Mouse (Mus musculus) hindbrain, postnatal 0 days (tissue): ENCODE data around the gene Zdhhc19. TPM values are rescaled to one million over a fixed set of nuclear protein-coding genes. Genes with fewer than 3 reads are reported as not detected.

Experiments
- ATAC-seq: fragments of 200-750 bp; cut with Nextera tagmentation; 2 replicates; pipeline ENCODE4 v1.8.0; 2017; ENCODE audit warnings: mild to moderate bottlenecking, moderate TSS enrichment, moderate library complexity
- DNase-seq: peaks from one replicate; pipeline ENCODE4 v3.0.0-alpha.2; 2015; ENCODE audit warnings: low spot score
- H3K27ac ChIP-seq: fragments of 300-500 bp; sonication (generic); 2 replicates; pipeline ENCODE4 v1.5.1; 2014; ENCODE audit warnings: mild to moderate bottlenecking
- H3K27me3 ChIP-seq: fragments of 300-500 bp; sonication (generic); 2 replicates; pipeline ENCODE4 v1.6.1; 2014; ENCODE audit warnings: low read length, mixed read lengths; ENCODE audit not compliant: insufficient read depth
- H3K36me3 ChIP-seq: fragments of 300-500 bp; sonication (generic); 2 replicates; pipeline ENCODE4 v1.6.1; 2014; ENCODE audit warnings: low read length, mixed read lengths; ENCODE audit not compliant: insufficient read depth
- H3K4me1 ChIP-seq: fragments of 300-500 bp; sonication (generic); 2 replicates; pipeline ENCODE4 v1.6.1; 2014; ENCODE audit warnings: antibody characterized with exemption, low read length, mixed read lengths; ENCODE audit not compliant: insufficient read depth
- H3K4me2 ChIP-seq: fragments of 300-500 bp; sonication (generic); 2 replicates; pipeline ENCODE4 v1.6.1; 2014; ENCODE audit warnings: low read depth, mild to moderate bottlenecking, low read length, moderate library complexity, mixed read lengths
- H3K4me3 ChIP-seq: fragments of 300-500 bp; sonication (generic); 2 replicates; pipeline ENCODE4 v1.5.1; 2014; ENCODE audit warnings: low read length
- H3K9ac ChIP-seq: fragments of 300-500 bp; sonication (generic); replicated peaks from 2 replicates; pipeline ENCODE4 v1.6.1; 2014; ENCODE audit warnings: mild to moderate bottlenecking, low read length, moderate library complexity, mixed read lengths
- H3K9me3 ChIP-seq: fragments of 300-500 bp; sonication (generic); 2 replicates; pipeline ENCODE4 v1.6.1; 2016; ENCODE audit warnings: low read length, mixed read lengths
- CTCF ChIP-seq: IDR thresholded peaks from 2 replicates; pipeline ENCODE4 v1.5.1; 2016; ENCODE audit warnings: antibody characterized with exemption, control low read depth, low read depth
- WGBS: fragments of 180-500 bp; shearing (Covaris S2); extraction: QIAGEN DNeasy Blood & Tissue Kit; methylation state at CpG from one replicate; pipeline ENCODE4 v1.1.7; 2014; 5-methylcytosine and 5-hydroxymethylcytosine counted together
- polyA plus RNA-seq: library from polyadenylated mRNA; unstranded; fragments of >200 nt; fragmentation: Nextera tagmentation; extraction: Ambion mirVana; gene quantifications from 2 replicates; pipeline ENCODE4 v1.2.1, GENCODE M21; 2015
- total RNA-seq: library from RNA; depleted of rRNA; stranded (reverse); fragments of >200 nt; gene quantifications from 2 replicates; pipeline ENCODE4 v1.2.3, GENCODE M21; 2014

The Zdhhc19 gene
- total and polyA plus RNA-seq, 2 experiments from 2014 or later = 0.33 TPM; not detected in 1

DNA sequence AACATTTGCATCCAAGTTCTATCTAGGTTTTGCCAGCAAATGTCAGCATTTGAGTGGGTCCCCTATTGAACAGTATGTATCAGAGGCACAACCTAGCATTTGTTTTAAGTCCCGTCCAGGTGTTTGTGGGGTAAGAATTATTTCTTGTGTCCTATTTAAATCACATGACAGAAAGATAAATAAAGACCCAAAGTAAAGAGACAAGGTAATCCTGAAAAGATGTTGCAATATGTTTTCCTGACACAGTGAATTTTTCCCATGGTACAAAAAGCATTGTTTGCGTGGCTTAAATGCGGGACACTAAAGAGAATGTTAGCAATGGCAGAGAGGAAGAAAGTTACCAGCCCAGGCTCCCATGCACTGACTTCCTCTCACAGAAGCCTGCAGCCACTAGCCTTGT, 74.0 kb downstream of the Zdhhc19 start:
- no peak for DNase-seq
- Histone ChIP-seq H3K36me3 (no peaks in the 10 kb centered on the region), H3K4me2 (no peak overlapping the region), H3K27ac (no peak overlapping the region), H3K4me1 (no peaks in the 10 kb centered on the region), H3K4me3 (no peak overlapping the region), H3K27me3 (no peaks in the 10 kb centered on the region), H3K9me3 (no peaks in the 10 kb centered on the region), H3K9ac (no peak overlapping the region)
- no peak for TF ChIP-seq CTCF
- 91% methylated on average over 3 of the region's 3 CpGs for WGBS
- ATAC-seq = no peak

DNA sequence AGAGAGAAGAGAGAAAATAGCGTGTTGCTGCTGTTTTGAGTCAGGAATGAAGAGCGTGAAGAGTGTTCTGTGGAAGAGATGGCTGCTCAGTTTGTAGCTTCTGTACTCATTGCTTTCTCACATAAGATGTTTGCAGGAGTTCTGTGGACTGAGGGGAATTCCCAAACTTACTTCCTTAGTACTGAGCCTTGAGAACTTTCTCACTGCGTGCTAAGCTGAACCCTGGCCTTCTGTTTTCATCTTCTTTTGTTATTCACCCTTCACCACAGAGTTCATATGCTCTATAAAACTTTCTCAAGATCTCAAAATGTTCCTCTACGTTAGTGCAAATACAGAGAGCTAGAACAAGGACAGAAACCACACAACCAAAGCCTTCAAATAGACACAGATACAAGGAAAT, 76.5 kb downstream of the Zdhhc19 start:
- Histone ChIP-seq H3K36me3 (no peaks in the 10 kb centered on the region), H3K27ac (no peak overlapping the region), H3K9me3 (no peaks in the 10 kb centered on the region), H3K4me2 (no peak overlapping the region), H3K4me1 (no peaks in the 10 kb centered on the region), H3K27me3 (no peaks in the 10 kb centered on the region), H3K4me3 (no peak overlapping the region), H3K9ac (no peak overlapping the region)
- WGBS = 85% methylated on average over 4 of the region's 4 CpGs
- TF ChIP-seq CTCF = no peak
- ATAC-seq (no peak), DNase-seq (no peak)

DNA sequence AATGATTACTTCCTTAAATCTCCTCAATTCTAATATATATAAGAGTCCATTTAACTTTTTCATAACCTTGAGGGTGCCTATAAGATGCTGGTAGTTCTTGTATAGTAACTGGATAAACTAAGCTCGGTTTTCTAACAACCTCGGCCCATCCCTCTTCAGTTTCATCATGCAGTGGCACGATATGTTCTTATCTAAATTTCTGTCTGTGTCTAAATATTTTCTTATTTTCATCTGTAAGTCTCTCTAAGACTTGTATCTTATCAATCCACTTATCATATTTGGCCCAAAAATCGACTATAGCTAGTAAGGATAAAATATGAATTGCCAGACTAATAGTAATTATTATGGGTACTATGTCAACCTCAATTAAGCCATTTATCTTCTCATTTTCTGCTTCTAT, 90.4 kb downstream of the Zdhhc19 start:
- H3K4me3 ChIP-seq = no peak overlapping the region
- no peaks in the 10 kb centered on the region for H3K9me3 ChIP-seq
- H3K36me3 ChIP-seq = no peaks in the 10 kb centered on the region
- no peak for TF ChIP-seq CTCF
- no peak for ATAC-seq
- H3K27me3 ChIP-seq = no peaks in the 10 kb centered on the region
- H3K4me1 ChIP-seq = no peaks in the 10 kb centered on the region
- DNase-seq = no peak
- no peak overlapping the region for H3K4me2 ChIP-seq
- 89% methylated on average over 4 of the region's 4 CpGs for WGBS
- no peak overlapping the region for H3K27ac ChIP-seq
- H3K9ac ChIP-seq = no peak overlapping the region

DNA sequence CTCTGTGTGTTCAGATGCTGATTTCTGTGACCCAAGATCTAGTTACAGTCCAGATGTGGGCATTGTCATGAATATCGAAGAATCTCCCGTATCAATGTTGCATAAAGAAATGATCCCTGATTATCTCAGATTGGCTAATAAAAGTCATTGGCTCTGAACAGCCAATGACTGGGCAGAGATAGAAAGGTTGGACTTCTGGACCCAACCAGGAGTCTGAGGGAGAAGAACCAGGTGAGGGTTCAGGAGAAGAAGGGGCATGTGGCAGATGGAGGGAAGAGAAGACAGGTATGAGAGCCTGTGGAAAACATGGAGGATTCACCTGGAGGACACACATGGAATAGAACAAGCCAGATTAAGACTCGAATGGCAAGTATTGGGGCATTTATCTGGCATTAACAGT, 92.5 kb downstream of the Zdhhc19 start:
- 86% methylated on average over 3 of the region's 3 CpGs for WGBS
- no peaks in the 10 kb centered on the region for H3K27me3 ChIP-seq
- H3K4me2 ChIP-seq = no peak overlapping the region
- no peak overlapping the region for H3K27ac ChIP-seq
- H3K9me3 ChIP-seq = no peaks in the 10 kb centered on the region
- ATAC-seq (no peak), DNase-seq (no peak)
- H3K4me1 ChIP-seq = no peaks in the 10 kb centered on the region
- no peak overlapping the region for H3K9ac ChIP-seq
- TF ChIP-seq CTCF = no peak
- H3K36me3 ChIP-seq = no peaks in the 10 kb centered on the region
- no peak overlapping the region for H3K4me3 ChIP-seq

- no peaks in the 10 kb centered on the region for H3K27me3 ChIP-seq
- H3K9me3 ChIP-seq = no peaks in the 10 kb centered on the region
- DNase-seq (no peak), ATAC-seq (no peak)
- H3K4me2 ChIP-seq = no peak overlapping the region
- no peak overlapping the region for H3K4me3 ChIP-seq
- TF ChIP-seq CTCF = no peak
- H3K4me1 ChIP-seq = no peaks in the 10 kb centered on the region
- H3K9ac ChIP-seq = no peak overlapping the region
- H3K27ac ChIP-seq = no peak overlapping the region
- WGBS = 71% methylated on average over 8 of the region's 8 CpGs
- H3K36me3 ChIP-seq = no peaks in the 10 kb centered on the region
Observed at GRCm38 (mm10) chr16:32591521-32591920, 95.5 kb downstream of the Zdhhc19 start.

GRCm38 (mm10) chr16:32593283-32593805, 97.3 kb downstream of the Zdhhc19 start:
- no peak for TF ChIP-seq CTCF
- no peak for ATAC-seq
- Histone ChIP-seq H3K27ac (no peak overlapping the region), H3K36me3 (no peaks in the 10 kb centered on the region), H3K9ac (no peak overlapping the region), H3K4me1 (no peaks in the 10 kb centered on the region), H3K9me3 (no peaks in the 10 kb centered on the region), H3K4me3 (no peak overlapping the region), H3K27me3 (no peaks in the 10 kb centered on the region), H3K4me2 (no peak overlapping the region)
- no peak for DNase-seq
- 92% methylated on average over 5 of the region's 5 CpGs for WGBS

GRCm38 (mm10) chr16:32593916-32594315, 97.9 kb downstream of the Zdhhc19 start:
- no peak overlapping the region for H3K9ac ChIP-seq
- no peak for TF ChIP-seq CTCF
- no peaks in the 10 kb centered on the region for H3K27me3 ChIP-seq
- H3K4me3 ChIP-seq = no peak overlapping the region
- no peak overlapping the region for H3K4me2 ChIP-seq
- no peaks in the 10 kb centered on the region for H3K9me3 ChIP-seq
- no peak for ATAC-seq
- 83% methylated on average over 5 of the region's 5 CpGs for WGBS
- H3K27ac ChIP-seq = no peak overlapping the region
- DNase-seq = no peak
- no peaks in the 10 kb centered on the region for H3K36me3 ChIP-seq
- H3K4me1 ChIP-seq = no peaks in the 10 kb centered on the region
